Mouse (Mus musculus): ENCODE data around the gene Krt42.
A peak's percentile ranks its signal among the peaks of the same experiment; 100 is the strongest.
"Not testable (repeated sequence)": the region's sequence is repeated elsewhere in the genome, so short reads cannot be mapped to it uniquely, and the experiment has no call there.

Gene Krt42

GRCm38 (mm10) chr11:100269821-100270332, at the start of gene Krt42:
Krt42 (minus strand) TSS chr11:100269871.
- no peak for DNase-seq

GRCm38 (mm10) chr11:100318529-100319451, 49.1 kb upstream of the Krt42 start:
- DNase-seq: peak; percentile 80

- peak; percentile 75 for DNase-seq
Observed at GRCm38 (mm10) chr11:100317826-100318380, 48.2 kb upstream of the Krt42 start.

- no peak for DNase-seq
Observed at GRCm38 (mm10) chr11:100315439-100315838, 45.8 kb upstream of the Krt42 start.

DNA sequence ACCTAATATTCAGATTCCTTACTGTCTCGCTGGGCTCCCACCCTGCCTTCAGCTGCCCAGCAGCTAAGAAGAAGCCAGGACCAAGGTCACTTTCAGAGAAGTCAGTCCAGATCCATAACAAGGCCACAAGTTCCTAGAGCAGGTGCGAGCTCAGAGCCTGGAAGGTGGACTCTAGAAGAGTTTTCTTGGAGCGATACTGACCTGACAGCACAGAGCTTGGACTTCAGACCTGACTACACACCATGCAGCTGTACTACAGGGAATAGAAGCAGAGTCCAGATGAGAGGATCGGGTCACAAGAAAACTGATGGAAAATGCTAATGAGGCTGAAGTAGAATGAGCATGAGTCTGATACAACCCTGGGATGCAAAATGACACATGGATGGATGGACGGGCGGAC, 43.8 kb upstream of the Krt42 start:
- DNase-seq: no peak

GRCm38 (mm10) chr11:100312096-100312679, 42.5 kb upstream of the Krt42 start:
- no peak for DNase-seq

DNA sequence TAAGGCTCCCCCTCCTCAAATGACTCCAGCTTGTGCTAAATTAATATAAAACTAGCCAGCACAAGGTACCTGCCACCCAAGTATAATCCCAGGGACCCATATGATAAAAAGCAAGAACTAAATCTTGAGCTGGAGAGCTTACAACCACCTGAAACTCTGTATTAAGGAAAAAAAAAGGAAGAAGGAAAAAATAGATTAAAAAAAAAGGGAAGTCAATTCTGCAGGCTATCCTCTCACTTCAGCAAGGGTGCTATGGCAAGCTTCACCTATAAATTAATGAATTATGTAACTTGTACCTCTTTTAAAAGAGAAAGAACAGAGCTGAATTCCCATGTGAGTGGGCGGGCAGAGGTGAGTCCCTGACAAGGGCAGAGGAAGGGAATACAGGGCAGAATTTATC, 42.0 kb upstream of the Krt42 start:
- no peak for DNase-seq

- DNase-seq: not testable (repeated sequence)
Observed at GRCm38 (mm10) chr11:100308672-100309071, 39.0 kb upstream of the Krt42 start.

DNA sequence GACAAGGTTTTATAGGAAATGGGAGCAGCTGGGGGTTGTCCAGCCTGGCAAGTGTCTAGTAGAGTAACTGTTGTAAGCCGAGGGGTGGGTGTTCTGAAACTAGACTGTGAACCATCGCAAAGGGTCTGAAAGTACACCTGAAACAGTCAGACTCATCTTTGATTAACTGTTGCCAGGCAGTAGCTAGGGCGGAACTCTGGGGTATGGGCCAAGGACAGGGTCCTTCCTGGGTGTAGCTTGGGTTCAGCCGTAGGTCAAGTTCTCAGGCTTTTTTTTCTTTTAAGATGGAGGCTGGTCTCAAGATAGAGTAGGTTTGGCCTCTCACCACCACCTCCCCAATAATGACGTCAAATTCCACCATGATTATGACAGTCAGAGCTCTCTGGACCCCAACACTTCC, 38.2 kb upstream of the Krt42 start:
- no peak for DNase-seq

- no peak for DNase-seq
Observed at GRCm38 (mm10) chr11:100301292-100301691, 31.6 kb upstream of the Krt42 start.

- peak; percentile 82 for DNase-seq
Observed at GRCm38 (mm10) chr11:100300293-100300692, 30.6 kb upstream of the Krt42 start.

DNA sequence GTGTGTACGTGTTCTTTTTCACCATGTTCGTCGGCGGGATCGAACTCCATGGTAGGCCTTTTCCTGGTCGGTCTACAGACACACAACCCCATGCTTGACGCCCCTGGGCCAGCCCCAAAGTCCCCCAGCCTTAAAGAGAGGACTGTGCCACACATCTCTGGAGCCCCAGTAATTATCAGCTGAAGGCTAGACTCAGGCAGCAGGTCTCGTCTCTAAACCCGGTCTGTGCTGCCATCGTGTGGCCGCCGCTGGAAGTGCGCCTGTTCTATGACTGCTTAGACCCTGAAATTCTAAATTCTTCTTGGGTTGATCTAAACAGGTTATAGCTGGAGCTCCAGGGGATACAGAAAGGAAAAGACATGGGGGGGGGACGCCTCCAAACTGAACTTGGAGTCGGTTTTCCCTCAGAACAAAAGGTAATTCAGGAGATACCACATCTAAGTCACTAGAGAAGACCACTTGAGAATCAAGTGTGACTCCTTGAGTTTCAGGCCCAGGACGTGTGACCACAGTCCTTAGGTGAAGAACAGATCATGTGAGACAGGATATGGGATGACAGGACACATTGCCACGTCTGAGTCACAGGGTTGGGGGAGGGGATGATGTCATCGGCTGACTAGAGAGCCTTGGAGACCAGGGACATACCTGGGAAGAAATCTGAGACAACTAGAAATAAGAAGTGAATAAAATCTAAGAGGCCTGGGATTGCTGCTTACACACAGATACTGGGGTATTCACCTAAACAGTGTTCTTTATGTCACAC, 28.8 kb upstream of the Krt42 start:
- DNase-seq: peak; percentile 85

DNA sequence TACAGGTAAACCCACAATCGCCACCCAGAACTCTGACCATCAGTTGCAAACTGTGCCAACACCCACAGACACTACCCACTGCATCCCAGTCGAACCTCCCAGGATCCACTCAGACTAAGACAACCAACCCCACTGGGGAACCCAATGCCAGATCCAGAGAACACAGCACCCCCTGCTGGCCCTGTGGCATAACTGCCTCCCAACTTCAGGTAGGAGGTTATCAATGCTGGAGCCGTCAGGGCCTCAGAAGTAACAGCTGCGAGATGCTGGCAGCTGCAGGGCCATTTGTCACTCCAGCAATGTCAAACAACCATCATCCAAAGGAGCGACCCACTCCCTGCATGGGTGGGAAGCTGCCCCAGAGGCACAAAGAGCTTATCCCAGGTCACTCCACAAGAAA, 28.1 kb upstream of the Krt42 start:
- peak; percentile 34 for DNase-seq

GRCm38 (mm10) chr11:100295308-100295707, 25.6 kb upstream of the Krt42 start:
- DNase-seq: peak; percentile 87

DNA sequence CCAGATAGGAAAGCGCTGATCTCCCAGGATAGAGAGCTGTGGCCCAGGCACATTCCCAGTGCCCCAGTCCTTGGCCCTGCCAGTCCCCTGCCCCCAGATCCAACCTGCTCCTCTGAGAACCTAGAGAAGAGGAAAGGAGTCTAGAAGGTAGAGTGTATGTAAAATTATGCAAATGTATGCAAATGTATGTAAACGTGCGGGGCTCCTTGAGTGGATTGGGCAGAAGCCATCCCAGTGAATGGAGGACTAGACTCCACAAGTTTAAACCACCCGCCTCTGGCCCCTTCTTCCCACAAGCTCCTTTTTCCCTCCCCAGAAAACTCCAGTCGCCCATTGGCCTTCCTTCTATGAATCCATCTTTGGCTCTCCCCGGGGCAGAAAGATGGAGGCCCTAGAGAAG, 23.2 kb upstream of the Krt42 start:
- DNase-seq: no peak

- no peak for DNase-seq
Observed at GRCm38 (mm10) chr11:100290235-100290634, 20.6 kb upstream of the Krt42 start.

DNA sequence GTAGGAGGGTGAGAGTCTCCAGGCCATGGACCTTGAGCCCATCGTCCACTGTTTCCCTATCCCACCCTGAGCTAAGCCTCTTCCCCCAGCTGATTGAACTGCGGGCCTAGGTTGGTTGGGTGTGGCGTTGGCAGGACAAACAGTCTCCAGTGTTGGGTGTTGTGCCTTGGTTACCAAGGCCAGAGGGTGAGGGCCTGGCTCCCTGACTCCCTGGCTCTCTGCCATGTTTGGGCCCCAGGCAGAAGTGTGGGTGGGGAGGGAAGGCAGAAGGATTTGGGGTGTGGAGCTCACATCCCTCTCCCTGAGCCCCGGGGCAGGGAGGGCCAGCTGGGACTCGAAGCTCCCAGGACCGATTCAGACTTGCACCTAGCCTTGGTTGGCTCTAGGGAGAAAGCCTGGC, 19.3 kb upstream of the Krt42 start:
- DNase-seq: no peak

DNA sequence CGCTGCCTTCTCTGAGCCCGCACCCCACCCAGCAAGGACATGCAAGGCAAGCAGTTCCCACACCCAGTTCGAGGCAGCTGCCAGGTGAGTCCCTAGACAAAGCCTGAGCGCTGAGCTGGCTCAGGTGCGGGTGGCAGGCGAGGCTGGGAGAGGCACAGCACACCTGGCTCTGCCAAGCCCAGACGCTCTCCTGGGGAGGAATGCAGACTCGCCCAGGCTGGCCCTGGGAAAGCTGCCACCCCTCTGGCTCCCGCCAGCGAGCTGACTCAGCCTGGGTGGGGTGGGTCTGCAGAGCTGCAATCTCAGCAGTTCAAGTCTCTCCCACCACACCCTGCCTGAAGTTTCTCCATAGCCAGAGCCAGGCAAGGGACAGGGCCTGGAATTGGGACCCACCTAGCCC, 17.4 kb upstream of the Krt42 start:
- DNase-seq: peak; percentile 21

- DNase-seq: no peak
Observed at GRCm38 (mm10) chr11:100284988-100285387, 15.3 kb upstream of the Krt42 start.

DNA sequence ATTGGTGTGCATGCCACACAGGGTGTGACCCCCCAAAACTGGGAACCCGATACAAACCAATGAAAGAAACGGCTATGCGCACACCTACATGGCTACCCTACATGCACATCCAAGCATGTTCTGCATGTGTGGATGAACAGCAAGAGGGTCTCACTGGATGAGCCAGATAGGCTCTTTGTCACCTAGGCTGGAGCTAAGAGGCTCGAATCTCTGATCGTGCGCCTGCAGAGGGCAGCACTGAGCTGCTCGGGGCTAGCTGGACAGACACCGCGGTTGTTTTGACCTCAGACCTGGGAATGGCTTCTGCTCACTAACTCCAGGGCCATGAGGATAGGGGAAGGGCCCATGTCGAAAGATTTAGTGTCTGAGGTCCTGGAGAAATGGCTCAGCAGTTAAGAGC, 12.9 kb upstream of the Krt42 start:
- peak; percentile 81 for DNase-seq

- DNase-seq: peak; percentile 83
Observed at GRCm38 (mm10) chr11:100281596-100282544, 12.2 kb upstream of the Krt42 start.

DNA sequence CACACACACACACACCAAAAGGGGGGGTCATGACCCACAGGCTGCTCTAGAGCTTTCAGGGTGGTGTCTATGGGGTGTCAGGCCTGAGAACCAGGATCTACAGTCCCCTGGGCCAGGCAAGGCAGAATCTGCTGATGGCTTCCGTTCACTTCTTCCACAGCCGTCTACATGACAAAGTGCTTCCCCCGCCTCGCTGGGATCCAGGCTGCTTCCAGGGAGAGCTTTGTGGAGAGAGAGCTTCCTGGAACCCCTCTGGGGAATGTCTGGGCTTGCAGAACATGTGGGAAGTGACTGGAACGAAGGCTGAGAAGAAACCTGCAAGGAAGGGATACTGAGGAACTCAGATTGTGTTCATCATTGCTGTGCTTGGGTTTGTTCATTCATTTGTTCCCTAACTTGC, 9.1 kb upstream of the Krt42 start:
- DNase-seq: no peak

Data from liver (tissue).